Mouse (Mus musculus): ENCODE results near the gene Cfap73.

The Cfap73 gene

DNA sequence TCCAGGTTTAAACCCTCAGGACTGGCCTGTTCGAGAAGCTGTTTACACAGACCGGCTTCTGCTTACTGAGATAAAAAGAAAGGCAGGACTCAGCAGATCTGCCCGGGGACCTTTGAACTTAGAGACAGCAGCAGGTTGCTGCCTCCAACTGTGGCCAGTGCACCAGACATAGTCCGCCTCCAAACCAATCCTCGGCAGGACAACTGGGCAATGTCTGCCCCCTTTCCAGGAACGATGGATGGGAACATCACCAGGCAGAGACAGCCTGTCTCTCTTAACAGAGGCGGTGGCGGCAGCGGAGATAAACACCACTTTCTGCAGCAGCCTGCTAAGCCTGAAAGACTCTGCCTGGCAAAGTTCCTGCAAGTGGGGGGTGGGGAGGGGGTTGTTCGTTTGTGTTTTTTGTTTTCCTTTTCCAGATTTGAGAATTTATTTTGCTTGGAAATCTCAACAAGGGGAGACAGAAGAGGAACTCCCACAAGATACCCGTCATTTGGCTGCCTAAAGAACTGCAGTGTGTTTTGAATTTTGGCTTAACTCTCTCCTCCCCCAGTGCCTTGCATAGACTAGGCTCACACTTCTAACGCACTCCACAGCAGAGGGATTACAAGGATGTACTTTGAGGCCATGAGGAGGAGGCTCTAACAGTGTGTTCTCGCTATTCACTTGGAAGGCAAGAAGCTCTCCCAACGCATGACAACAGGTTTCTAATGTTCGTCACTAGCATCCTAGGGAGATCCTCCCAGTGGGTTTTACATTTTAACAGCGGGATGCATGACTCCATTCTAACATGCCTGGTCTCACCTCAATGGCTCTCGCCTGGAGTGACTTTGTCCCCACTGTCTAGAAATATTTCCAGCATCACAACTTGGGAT is 47.1 kb downstream of the Cfap73 start:
- DNase-seq (ENCODE audit: low spot score) = no peak

DNA sequence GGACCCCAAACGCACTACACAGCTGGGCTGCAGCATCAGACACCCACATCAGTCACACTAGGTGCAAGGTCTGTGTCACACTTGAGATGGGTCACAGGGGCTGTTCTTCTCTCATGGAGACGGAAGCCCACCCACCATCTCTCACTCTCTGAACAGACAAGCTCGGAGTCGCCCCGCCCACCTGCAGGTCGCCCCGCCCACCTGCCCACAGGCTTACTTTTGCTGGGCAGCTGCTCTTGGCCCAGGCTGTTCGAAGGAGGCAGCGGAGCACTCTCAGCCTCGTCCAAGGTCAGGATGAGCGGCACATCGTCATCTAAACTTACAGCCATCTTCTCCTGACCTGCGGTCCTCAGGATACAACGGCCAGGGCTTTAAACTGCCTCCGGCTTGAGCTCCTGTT is 49.1 kb downstream of the Cfap73 start:
- no peak for DNase-seq (ENCODE audit: low spot score)

DNA sequence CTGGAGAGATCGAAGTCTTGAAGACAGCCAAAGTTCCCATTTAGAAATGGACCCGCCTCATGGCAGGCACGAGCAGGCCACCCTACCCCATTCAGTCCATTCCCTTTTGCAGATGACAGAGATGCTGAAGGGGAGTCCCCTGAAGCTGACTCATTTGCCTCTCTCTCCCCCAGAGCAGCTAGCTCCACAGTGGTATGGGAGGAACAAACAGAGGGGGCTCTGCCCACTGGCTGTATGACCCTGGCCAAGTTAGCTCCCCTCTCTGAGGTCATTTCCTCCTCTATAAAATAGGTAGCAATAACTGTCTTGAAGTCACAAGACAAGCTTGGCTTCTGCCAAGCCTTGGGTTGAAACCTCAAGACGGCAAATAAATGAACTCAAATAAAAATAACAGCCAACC is 50.5 kb downstream of the Cfap73 start:
- no peak for DNase-seq (ENCODE audit: low spot score)

GRCm38 (mm10) chr5:120582002-120582401 is 52.0 kb downstream of the Cfap73 start:
- DNase-seq (ENCODE audit: low spot score) = no peak

DNA sequence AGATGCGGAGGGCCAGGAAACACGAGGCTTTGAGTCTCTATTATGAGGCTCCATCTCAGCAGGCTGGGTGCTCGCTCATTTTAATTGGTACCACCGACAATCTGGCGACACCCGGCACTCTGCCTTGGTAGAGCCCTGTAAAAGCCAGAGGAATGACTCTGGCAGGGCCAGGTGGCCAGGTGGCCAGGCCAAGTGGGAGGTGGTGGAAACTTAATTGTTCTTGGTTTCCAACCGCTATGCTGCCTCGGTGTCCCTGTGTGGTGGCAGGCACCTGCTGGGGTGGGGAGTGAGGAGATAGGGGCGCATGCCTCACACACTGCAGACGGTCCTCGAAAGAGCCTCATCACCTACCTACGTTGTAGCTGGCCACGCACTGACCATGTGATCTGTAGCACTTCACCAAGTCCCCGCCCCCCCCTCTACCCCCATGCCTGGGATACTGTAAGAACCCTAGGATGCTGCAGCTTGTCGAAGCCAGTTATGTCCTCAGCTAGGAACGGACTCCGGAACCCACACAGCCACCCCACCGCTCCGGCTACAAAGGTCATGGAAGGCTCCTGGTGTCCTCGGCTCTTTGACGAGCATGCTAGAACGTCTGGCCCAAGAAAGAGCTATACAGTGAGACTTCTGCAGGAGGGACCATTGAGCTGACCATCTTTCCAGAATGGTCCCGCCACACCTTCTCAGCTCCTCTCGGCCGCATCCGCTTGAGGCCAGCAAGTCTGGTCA is 54.0 kb downstream of the Cfap73 start:
- DNase-seq (ENCODE audit: low spot score) = no peak

DNA sequence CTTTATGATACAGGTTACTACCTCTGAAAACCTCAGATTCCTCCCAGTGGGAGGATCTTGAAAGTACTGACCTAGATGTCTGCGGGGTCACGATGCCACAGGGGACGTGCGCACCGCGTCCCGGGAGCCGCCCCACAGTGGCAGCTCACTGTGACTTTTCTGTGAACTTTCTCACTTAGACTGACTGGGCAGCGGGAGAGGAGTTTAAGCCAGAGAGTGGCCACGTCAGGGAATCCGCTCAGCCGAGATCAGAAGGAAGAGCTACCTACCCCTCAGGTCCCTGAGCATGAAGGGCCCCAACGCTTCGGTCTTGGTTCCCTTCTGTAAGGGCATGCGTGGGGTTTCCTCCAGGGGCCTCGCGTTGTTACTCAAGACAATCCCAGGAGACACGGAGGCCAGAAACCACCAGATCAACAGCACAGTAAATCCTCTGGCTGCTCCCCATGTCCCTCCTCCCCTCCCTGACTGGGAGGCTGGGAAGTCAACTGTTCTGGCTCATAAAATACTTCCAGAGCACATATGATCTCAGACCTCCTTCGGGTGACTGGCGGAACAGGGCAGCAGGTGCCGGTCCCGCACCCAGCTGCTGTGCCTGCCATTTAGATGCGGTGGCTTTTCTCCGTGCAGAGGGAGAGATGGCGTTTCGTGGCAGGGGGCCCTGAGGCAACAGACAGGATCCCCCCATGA is 54.7 kb downstream of the Cfap73 start:
- no peak for DNase-seq (ENCODE audit: low spot score)

GRCm38 (mm10) chr5:120578504-120579081 is 55.4 kb downstream of the Cfap73 start:
- DNase-seq (ENCODE audit: low spot score) = no peak
